Mouse (Mus musculus) v-Abl transformed pro-B cells (cell line): ENCODE data around the gene Arx.

Experiments used
- in situ Hi-C, 2 experiments: fragments of 400-800 bp; cut with MboI; formaldehyde crosslinking; loops; one replicate each; pipeline ENCODE4 v1.15.1; 2025; ENCODE audit not compliant: unreplicated experiment in 2 of 2

The Arx gene

GRCm38 (mm10) chrX:93305780-93306179, 19.5 kb downstream of the Arx start:
- in situ Hi-C loops, result loop anchor here in 1 of 2 experiments (10.0 kb wide), 1 partner anchor 49 kb away; no protein-coding TSS in a partner anchor

GRCm38 (mm10) chrX:93317577-93317976, 31.3 kb downstream of the Arx start:
- in situ Hi-C loops, result no loop called here

GRCm38 (mm10) chrX:93319979-93320378, 33.7 kb downstream of the Arx start:
- in situ Hi-C loops, result no loop called here

- in situ Hi-C loops, result no loop called here
Measured at GRCm38 (mm10) chrX:93321336-93321735, 35.1 kb downstream of the Arx start.
